Mouse (Mus musculus): ENCODE results near the gene Spag7.

Gene Spag7

DNA sequence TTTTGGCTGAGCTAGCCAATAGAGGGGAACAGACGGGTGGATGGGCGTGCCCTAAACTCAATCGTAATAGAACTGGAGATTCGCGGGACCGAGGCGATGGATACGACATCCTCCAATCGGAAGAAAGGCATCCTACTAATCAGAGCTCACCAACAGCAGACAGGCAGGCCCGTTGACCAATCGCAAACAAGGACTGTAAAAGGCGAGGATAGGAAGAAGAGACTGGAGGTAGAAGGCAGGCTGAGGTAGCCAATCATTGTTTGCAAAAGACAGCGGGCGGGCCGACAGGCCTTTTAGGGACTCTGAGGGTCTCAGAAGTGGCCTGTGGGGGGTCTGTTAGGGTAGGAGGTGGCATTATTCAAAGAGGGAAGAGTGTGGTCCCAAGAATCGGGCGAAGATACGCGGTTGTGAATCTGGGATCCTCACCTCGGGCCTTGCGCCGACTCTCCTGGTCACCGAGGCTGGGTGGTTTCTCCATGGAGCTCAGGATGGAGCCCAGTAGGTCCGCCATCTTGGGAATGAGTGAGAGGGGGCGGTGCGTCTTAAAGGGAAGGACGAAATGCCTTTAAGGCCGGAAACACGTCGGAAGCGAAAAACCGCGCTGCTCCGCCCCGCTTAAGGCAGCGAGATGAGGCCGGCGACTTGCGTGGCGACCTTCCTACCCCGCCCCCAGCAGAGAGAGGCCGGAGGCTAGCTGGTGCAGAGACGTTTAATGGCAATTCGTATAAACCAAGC is at the start of gene Spag7:
Spag7 (minus strand) TSS at position 646 of the 735 bp plus-strand sequence.
- peak; percentile 99 for DNase-seq (ENCODE audit: low spot score)

GRCm38 (mm10) chr11:70718481-70718880 is 49.3 kb upstream of the Spag7 start:
- DNase-seq (ENCODE audit: low spot score) = no peak

- DNase-seq (ENCODE audit: low spot score) = no peak
These were observed 46.6 kb upstream of the Spag7 start for GRCm38 (mm10) chr11:70715832-70716231.

GRCm38 (mm10) chr11:70713222-70713621 is 44.0 kb upstream of the Spag7 start:
- DNase-seq (ENCODE audit: low spot score) = no peak

- DNase-seq (ENCODE audit: low spot score) = no peak
These were observed 41.8 kb upstream of the Spag7 start for GRCm38 (mm10) chr11:70711026-70711425.

DNA sequence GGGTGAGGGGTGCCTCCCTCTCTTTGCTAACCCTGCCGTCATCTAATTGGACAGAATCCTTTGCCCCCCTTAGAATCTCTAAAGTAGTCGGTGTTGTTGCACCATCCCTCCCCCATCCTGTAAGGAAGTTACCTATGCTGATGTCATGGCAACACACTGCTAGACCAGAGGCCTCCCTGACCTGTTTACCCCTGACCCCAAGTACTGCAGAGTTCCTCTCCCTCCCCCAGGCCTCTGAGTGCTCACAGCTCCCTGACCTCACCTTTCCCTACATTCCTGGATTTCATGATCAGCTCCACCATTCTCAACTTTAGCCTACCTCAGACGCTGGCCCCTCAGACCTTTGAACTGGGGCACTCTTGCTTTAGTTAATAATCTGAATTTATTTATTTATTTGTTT is 36.9 kb upstream of the Spag7 start:
- DNase-seq (ENCODE audit: low spot score) = no peak

GRCm38 (mm10) chr11:70702781-70703180 is 33.6 kb upstream of the Spag7 start:
- no peak for DNase-seq (ENCODE audit: low spot score)

GRCm38 (mm10) chr11:70701984-70702733 is 32.9 kb upstream of the Spag7 start:
- no peak for DNase-seq (ENCODE audit: low spot score)

GRCm38 (mm10) chr11:70701221-70701955 is 32.2 kb upstream of the Spag7 start:
- DNase-seq (ENCODE audit: low spot score) = no peak

DNA sequence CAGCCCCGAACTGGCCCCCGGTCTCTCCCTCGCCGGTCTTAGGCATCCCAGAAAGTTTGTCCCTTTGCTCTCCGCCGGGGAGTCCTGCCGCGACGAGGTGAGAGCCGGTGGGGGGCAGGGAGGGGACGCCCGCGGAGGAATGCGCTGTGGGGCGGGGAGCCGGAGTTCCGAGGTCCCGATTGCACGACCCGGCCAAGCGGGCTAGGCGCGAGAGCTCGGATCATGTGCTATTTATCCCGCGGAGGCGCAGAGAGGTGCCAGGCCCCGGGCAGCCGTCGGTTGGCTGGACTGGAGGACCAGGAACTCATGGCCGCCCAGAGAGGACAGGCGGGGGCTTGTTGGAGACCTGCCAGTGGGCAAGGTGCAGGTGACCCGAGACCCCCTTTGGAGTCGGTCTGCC is 31.4 kb upstream of the Spag7 start:
- DNase-seq (ENCODE audit: low spot score) = peak; percentile 54

DNA sequence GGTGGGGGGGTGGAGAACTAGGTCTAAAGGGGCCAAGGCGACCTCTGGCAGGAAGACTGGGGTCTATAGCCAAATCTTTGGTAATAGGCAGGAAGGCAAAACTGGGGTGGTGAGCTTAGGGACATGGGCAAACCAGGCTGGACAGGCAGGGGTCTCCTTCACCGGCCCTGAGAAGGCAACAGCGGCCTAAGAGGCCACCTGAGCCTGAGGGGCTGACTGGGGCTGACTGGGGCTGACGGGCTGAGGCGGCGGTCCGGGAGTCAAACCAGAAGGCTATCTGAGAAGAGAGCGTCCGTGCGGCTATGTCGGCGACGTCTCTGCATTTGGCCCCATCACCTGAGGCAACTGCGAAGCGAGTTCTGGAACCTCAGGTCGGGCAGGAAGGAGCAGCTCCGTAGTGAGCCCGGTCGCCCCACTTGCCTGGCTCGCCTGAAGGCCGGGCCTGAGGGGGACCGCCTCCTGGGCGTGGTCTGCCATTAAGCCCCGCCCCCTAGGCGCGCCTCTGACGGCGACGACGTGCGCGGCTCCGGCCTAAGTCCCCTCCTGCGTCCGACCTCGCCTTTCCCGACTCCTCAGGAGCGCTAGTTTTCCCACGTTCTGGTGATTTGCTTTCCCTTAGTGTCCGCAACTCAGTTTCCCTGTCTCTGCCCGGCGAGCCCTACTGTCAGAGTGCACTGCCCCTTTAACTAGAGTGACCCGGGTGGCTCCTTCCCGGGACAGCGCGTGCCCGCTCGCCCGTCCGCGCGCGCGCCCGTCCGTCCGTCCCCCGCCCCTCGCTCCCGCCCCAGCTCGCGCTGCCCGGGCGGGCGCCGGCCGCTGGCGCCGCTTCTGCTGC is 30.7 kb upstream of the Spag7 start, which contains the start of the genes Inca1 and Kif1c:
Inca1 (minus strand) TSS at position 434 of the 835 bp plus-strand sequence.
Kif1c (plus strand) TSS at position 827 of the 835 bp plus-strand sequence.
- peak; percentile 93 for DNase-seq (ENCODE audit: low spot score)

DNA sequence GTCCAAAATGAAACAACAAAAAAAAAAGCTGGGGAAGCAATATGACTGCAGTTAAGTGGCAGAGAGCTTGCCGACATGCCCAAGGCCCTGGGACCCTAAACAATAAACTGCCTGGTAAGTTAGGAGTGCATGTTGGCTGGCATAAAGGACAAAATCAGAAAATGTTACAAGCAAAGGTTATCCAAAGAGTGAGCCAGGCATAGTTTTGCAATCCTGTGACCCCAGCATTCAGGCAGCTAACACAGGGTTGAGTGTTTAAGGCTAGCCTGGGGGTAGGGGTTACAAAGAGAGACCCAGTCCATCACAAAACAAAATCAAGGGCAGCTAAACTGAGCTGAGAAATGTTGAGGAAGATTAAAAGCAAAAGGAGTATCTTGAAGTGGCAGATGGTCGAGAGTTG is 29.8 kb upstream of the Spag7 start:
- DNase-seq (ENCODE audit: low spot score) = no peak

DNA sequence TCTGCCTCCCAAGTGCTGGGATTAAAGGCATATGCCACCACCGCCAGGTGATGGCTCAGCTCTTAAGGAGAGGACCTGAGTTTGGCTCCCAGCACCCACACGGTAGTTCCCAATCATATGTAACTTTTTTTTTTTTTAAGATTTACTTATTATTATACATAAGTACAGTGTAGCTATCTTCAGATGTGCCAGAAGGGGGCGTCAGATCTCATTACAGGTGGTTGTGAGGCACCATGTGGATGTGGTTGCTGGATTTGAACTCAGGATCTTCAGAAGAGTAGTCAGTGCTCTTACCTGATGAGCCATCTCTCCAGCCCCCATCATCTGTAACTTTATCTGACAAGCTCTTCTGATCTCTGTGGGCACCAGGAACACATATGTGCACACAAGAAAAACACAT is 28.2 kb upstream of the Spag7 start:
- no peak for DNase-seq (ENCODE audit: low spot score)

- no peak for DNase-seq (ENCODE audit: low spot score)
These were observed 24.3 kb upstream of the Spag7 start for GRCm38 (mm10) chr11:70693504-70693903.

DNA sequence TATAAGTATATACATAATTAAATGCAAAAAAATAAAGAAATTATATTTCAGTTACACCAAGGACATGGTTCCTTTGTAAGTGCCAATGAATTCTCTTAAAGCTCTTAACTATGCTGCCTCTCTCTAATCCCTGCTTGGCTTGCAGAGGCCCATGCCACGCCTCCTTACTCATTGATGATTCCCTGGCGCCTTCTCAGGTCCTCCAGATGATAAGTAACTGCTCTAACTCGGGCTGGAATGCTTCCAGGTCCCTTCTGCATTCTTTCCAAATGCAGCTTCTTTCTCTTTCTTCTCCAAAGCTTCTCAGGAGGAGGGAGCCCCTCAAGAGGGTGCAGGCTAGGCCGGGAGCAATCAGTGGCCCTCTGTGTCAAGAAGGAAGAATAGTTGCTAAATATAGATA is 20.4 kb upstream of the Spag7 start:
- DNase-seq (ENCODE audit: low spot score) = no peak

- no peak for DNase-seq (ENCODE audit: low spot score)
These were observed 19.2 kb upstream of the Spag7 start for GRCm38 (mm10) chr11:70688372-70688771.

GRCm38 (mm10) chr11:70687601-70688199 is 18.5 kb upstream of the Spag7 start, which contains the start of gene Camta2:
TSS of gene Camta2 (minus strand) at chr11:70688105.
- DNase-seq (ENCODE audit: low spot score) = peak; percentile 93

- peak; percentile 49 for DNase-seq (ENCODE audit: low spot score)
These were observed 17.8 kb upstream of the Spag7 start for GRCm38 (mm10) chr11:70686901-70687566.

DNA sequence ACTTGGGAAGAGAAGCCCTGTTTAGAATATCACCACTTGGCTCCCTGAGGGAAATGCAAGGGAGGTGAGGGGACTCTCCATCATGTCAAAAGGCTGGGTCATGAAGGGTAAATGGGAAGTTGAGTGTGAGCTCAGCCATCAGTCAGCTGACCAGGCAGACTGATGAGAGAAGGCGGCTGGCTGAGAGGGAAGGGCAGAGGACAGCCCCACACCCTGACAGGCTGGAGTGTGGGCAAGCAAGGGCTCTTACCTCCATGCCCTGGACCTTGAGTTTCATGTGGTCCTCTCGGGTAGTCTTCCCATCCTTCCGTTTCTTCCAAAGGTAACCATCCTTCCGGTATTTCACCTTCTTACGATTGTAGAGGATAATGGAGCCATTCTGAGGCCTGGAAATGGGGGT is 14.4 kb upstream of the Spag7 start:
- DNase-seq (ENCODE audit: low spot score) = no peak

DNA sequence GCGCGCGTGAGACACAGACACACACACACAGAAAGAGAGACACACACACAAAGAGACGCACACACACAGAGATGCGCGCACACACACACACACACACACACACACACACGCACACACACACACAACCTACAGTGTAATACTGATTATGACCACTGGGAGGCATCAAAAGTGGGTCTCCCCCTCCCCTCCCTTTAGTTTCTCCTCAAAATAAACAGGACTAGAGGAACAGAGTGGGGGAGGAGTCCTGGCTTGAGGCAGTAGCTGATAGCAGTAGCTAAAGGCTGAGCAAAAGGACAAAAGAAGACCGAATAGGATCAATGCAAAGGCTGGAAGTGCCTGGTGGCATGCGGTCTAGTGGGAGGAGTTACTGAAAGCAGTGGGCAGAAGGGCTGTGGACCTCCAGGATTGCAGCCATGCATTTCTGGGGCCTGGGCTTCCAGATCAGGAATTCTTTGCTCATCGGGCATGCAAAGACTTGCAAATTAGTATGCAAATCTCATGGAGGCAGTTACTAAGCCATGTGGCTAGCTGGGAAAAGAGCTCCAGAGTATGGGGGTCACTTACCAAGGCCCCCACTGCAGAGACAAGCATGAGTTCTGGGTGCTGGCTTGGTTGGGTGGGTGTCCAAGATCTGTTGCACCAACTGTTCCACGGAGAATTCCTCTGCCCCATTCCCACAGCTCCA is 12.8 kb upstream of the Spag7 start:
- DNase-seq (ENCODE audit: low spot score) = peak; percentile 86
